11 mouse cellular contexts compared by ENCODE assay signal in genomic region chr11:21468465-21468864, GRCm38 (mm10).
DNase-seq lines count a peak whose midpoint lies in the region; ATAC-seq and TF ChIP-seq lines count a peak whose summit lies in the region.
"Had no signal": no experiment of that assay in that cellular context is flagged by ENCODE, and none has a peak within 500 bp of the region (broad histone marks: within the 10 kb centered on the region; RNA-seq: fewer than 3 reads in every experiment).

No protein-coding gene starts in this region.

- peak; percentile 15 for DNase-seq in hindbrain, embryonic 11.5 days (ENCODE audit: low spot score)
- peak; percentile 60 for DNase-seq in CH12.LX (ENCODE audit: extremely low read depth)
- peak; percentile 23 for DNase-seq in embryo, embryonic 11 days
- no peak for DNase-seq in cerebellum, adult 18-20 months
- DNase-seq in layer of hippocampus, adult 18-20 months (ENCODE audit: low spot score in 2 of 2): no peak
- DNase-seq: heart, postnatal 36 days had no signal

- no peak overlapping the region for H3K9ac ChIP-seq in hindbrain, embryonic 11.5 days (ENCODE audit: low read depth, low read length)
- H3K9ac ChIP-seq in hindbrain, embryonic 12.5 days: no peak overlapping the region
- no peak overlapping the region for H3K9ac ChIP-seq in CH12.LX (ENCODE audit: insufficient read depth, low read depth)
- no peak overlapping the region for H3K9ac ChIP-seq in forebrain, embryonic 13.5 days
- H3K9ac ChIP-seq: embryonic facial prominence, embryonic 12.5 days had no signal

- H3K79me2 ChIP-seq in CH12.LX (replicated peaks; ENCODE audit: control insufficient read depth, extremely low read depth, insufficient read depth, poor library complexity, severe bottlenecking): no peaks in the 10 kb centered on the region

- ATAC-seq in hindbrain, embryonic 11.5 days (ENCODE audit: low FRiP score): no peak
- ATAC-seq in hindbrain, embryonic 12.5 days (ENCODE audit: low FRiP score): no peak
- ATAC-seq in megakaryocyte-erythroid progenitor cell, adult 5-6 weeks (replicated peaks; ENCODE audit: low FRiP score, low TSS enrichment, poor library complexity, severe bottlenecking): peak; percentile 75; the same call in 1 of the 2 replicates
- ATAC-seq in forebrain, embryonic 13.5 days: no peak

- no peak overlapping the region for H3K4me2 ChIP-seq in hindbrain, embryonic 11.5 days (replicated peaks; ENCODE audit: low read depth, low read length)
- no peak overlapping the region for H3K4me2 ChIP-seq in hindbrain, embryonic 12.5 days (replicated peaks)
- no peak overlapping the region for H3K4me2 ChIP-seq in CH12.LX (ENCODE audit: insufficient read depth, low read depth, poor library complexity, severe bottlenecking)
- no peak overlapping the region for H3K4me2 ChIP-seq in forebrain, embryonic 13.5 days
- H3K4me2 ChIP-seq: embryonic facial prominence, embryonic 12.5 days had no signal

- H3K9me3 ChIP-seq in hindbrain, embryonic 11.5 days (ENCODE audit: control insufficient read depth, low read length): no peaks in the 10 kb centered on the region
- no peaks in the 10 kb centered on the region for H3K9me3 ChIP-seq in hindbrain, embryonic 12.5 days (replicated peaks)
- no peaks in the 10 kb centered on the region for H3K9me3 ChIP-seq in CH12.LX (replicated peaks; ENCODE audit: low read length)
- no peaks in the 10 kb centered on the region for H3K9me3 ChIP-seq in forebrain, embryonic 13.5 days (replicated peaks)
- H3K9me3 ChIP-seq: embryonic facial prominence, embryonic 12.5 days had no signal

- in situ Hi-C loops in CH12.LX (cut with MboI; ENCODE audit: low pct_ligation_motif_present, low pct_unique_long_range_greater_than_20kb, low sequenced_read_pairs): loop anchor here (10.0 to 25.0 kb wide), 2 partner anchors 156 to 674 kb away; no protein-coding TSS in a partner anchor

- TF ChIP-seq RAD21 in CH12.LX (IDR thresholded peaks at IDR 0.05; ENCODE audit: low read depth, low read length): peak; percentile 79

- H3K4me3 ChIP-seq in hindbrain, embryonic 11.5 days (ENCODE audit: low read depth, low read length): no peak overlapping the region
- H3K4me3 ChIP-seq in hindbrain, embryonic 12.5 days: no peak overlapping the region
- H3K4me3 ChIP-seq in CH12.LX (replicated peaks in 1 of 3; ENCODE audit: low read depth in 2 of 3, low read length in 2 of 3, poor library complexity in 1 of 3): no peak overlapping the region
- no peak overlapping the region for H3K4me3 ChIP-seq in forebrain, embryonic 13.5 days
- H3K4me3 ChIP-seq: embryonic facial prominence, embryonic 12.5 days; myocyte had no signal

- peak; percentile 63 to 85; a peak in 3 of 4 replicates for TF ChIP-seq CTCF in CH12.LX (conservative IDR thresholded peaks at IDR 0.05 in 1 of 2, IDR thresholded peaks at IDR 0.05 in 1 of 2; ENCODE audit: low read depth in 2 of 2, low read length in 2 of 2)

- no peak for TF ChIP-seq EP300 in CH12.LX (IDR thresholded peaks at IDR 0.05; ENCODE audit: low read length)

- no peak overlapping the region for H3K27ac ChIP-seq in hindbrain, embryonic 11.5 days (ENCODE audit: low read depth, low read length)
- H3K27ac ChIP-seq in hindbrain, embryonic 12.5 days: no peak overlapping the region
- H3K27ac ChIP-seq in CH12.LX (ENCODE audit: insufficient read depth, low read depth): no peak overlapping the region
- no peak overlapping the region for H3K27ac ChIP-seq in forebrain, embryonic 13.5 days
- H3K27ac ChIP-seq: embryonic facial prominence, embryonic 12.5 days had no signal

- no peaks in the 10 kb centered on the region for H3K36me3 ChIP-seq in hindbrain, embryonic 11.5 days (ENCODE audit: control insufficient read depth, insufficient read depth, low read length)
- no peaks in the 10 kb centered on the region for H3K36me3 ChIP-seq in hindbrain, embryonic 12.5 days
- no peaks in the 10 kb centered on the region for H3K36me3 ChIP-seq in CH12.LX (replicated peaks in 1 of 2; ENCODE audit: control insufficient read depth in 1 of 2, insufficient read depth in 1 of 2, low read length in 1 of 2)
- no peaks in the 10 kb centered on the region for H3K36me3 ChIP-seq in forebrain, embryonic 13.5 days (ENCODE audit: poor library complexity, severe bottlenecking)
- H3K36me3 ChIP-seq: embryonic facial prominence, embryonic 12.5 days had no signal

- H3K4me1 ChIP-seq in hindbrain, embryonic 11.5 days (replicated peaks; ENCODE audit: control insufficient read depth, insufficient read depth, low read length): no peaks in the 10 kb centered on the region
- no peaks in the 10 kb centered on the region for H3K4me1 ChIP-seq in hindbrain, embryonic 12.5 days
- H3K4me1 ChIP-seq in CH12.LX (ENCODE audit: control insufficient read depth in 1 of 2, insufficient read depth in 2 of 2): 0 out of 4 replicates have a peak, but pooled peaks cover 0 to 3% of the 10 kb centered on the region in 2 experiments
- no peaks in the 10 kb centered on the region for H3K4me1 ChIP-seq in forebrain, embryonic 13.5 days
- H3K4me1 ChIP-seq: embryonic facial prominence, embryonic 12.5 days had no signal

- no peak for TF ChIP-seq POLR2A in CH12.LX (IDR thresholded peaks at IDR 0.05; ENCODE audit: low read depth, low read length)

- H3K27me3 ChIP-seq in hindbrain, embryonic 11.5 days (ENCODE audit: control insufficient read depth, insufficient read depth, low read length): no peaks in the 10 kb centered on the region
- H3K27me3 ChIP-seq in hindbrain, embryonic 12.5 days: no peaks in the 10 kb centered on the region
- no peaks in the 10 kb centered on the region for H3K27me3 ChIP-seq in CH12.LX (replicated peaks)
- no peaks in the 10 kb centered on the region for H3K27me3 ChIP-seq in forebrain, embryonic 13.5 days
- H3K27me3 ChIP-seq: embryonic facial prominence, embryonic 12.5 days had no signal

- dilution Hi-C loops in CH12.LX (cut with MboI; ENCODE audit: extremely low pct_ligation_motif_present, extremely low pct_unique_long_range_greater_than_20kb, low sequenced_read_pairs): no loop called here

TF ChIP-seq in CH12.LX, 34 proteins besides CTCF, POLR2A, EP300 and RAD21:
- TF ChIP-seq ZKSCAN1 (IDR thresholded peaks at IDR 0.05; ENCODE audit: borderline replicate concordance, low read depth, low read length): no peak
- TF ChIP-seq MAFK (IDR thresholded peaks at IDR 0.05; ENCODE audit: insufficient replicate concordance, low read length): no peak
- TF ChIP-seq ZNF384 (IDR thresholded peaks at IDR 0.05; ENCODE audit: low read depth, low read length): no peak
- TF ChIP-seq RCOR1 (conservative IDR thresholded peaks at IDR 0.05; ENCODE audit: low read depth, low read length): no peak
- TF ChIP-seq JUN (IDR thresholded peaks at IDR 0.05; ENCODE audit: insufficient read depth, low read depth, low read length): no peak
- no peak for TF ChIP-seq MAZ (IDR thresholded peaks at IDR 0.05; ENCODE audit: low read depth, low read length)
- TF ChIP-seq SMC3 (IDR thresholded peaks at IDR 0.05; ENCODE audit: low read depth, low read length): peak; percentile 72
- TF ChIP-seq CHD2 (IDR thresholded peaks at IDR 0.05; ENCODE audit: low read length): no peak
- peak; percentile 40; the same call in 1 of the 2 replicates for TF ChIP-seq ELF1 (IDR thresholded peaks at IDR 0.05; ENCODE audit: low read depth, low read length)
TF ChIP-seq in CH12.LX: peak in this region for 2.

Comparison
In these comparisons a context has a peak if more than half of its experiments do, and no peak if none do; other contexts are left out.
1. DNase-seq: peak in hindbrain, embryonic 11.5 days (single experiment), CH12.LX (single experiment) and embryo, embryonic 11 days (single experiment); none in cerebellum, adult 18-20 months (0 of 2) and layer of hippocampus, adult 18-20 months (0 of 2).